Mouse (Mus musculus) heart, embryonic 14.5 days (tissue): ENCODE results near the gene Ilvbl. TPM values are rescaled to one million over a fixed set of nuclear protein-coding genes. Genes with fewer than 3 reads are reported as not detected.

ENCODE experiments used
- ATAC-seq: fragments of 200-750 bp; cut with Nextera tagmentation; 2 replicates; pipeline ENCODE4 v1.8.0; 2017; ENCODE audit warnings: low read depth, moderate TSS enrichment; ENCODE audit not compliant: insufficient number of reproducible peaks, insufficient read depth, low FRiP score
- H3K27ac ChIP-seq, 2 experiments: fragments of 200-500 bp in 1 of 2; fragments of 300-500 bp in 1 of 2; sonication (generic) in 1 of 2; replicated peaks in 1 of 2; 2 replicates each; pipeline ENCODE4 v1.5.1; 2012 to 2014; ENCODE audit warnings: low read depth in 2 of 2, low read length in 2 of 2, control low read depth in 1 of 2, mild to moderate bottlenecking in 1 of 2, mixed read lengths in 1 of 2; ENCODE audit not compliant: control insufficient read depth in 1 of 2, insufficient read depth in 1 of 2
- H3K27me3 ChIP-seq: fragments of 300-500 bp; sonication (generic); 2 replicates; pipeline ENCODE4 v1.6.1; 2014; ENCODE audit warnings: mild to moderate bottlenecking, low read length, control low read depth; ENCODE audit not compliant: control insufficient read depth, insufficient read depth
- H3K36me3 ChIP-seq: fragments of 300-500 bp; sonication (generic); 2 replicates; pipeline ENCODE4 v1.6.1; 2014; ENCODE audit warnings: mild to moderate bottlenecking, control low read depth, low read length, mixed read lengths; ENCODE audit not compliant: control insufficient read depth, insufficient read depth
- H3K4me1 ChIP-seq, 2 experiments: fragments of 200-500 bp in 1 of 2; fragments of 300-500 bp in 1 of 2; sonication (generic) in 1 of 2; 2 replicates each; pipeline ENCODE4 v1.6.1; 2012 to 2014; ENCODE audit warnings: low read length in 2 of 2, control low read depth in 1 of 2, mixed read lengths in 1 of 2; ENCODE audit not compliant: control insufficient read depth in 2 of 2, insufficient read depth in 2 of 2
- H3K4me2 ChIP-seq: fragments of 300-500 bp; sonication (generic); 2 replicates; pipeline ENCODE4 v1.6.1; 2014; ENCODE audit warnings: mild to moderate bottlenecking, low read length
- H3K4me3 ChIP-seq, 2 experiments: fragments of 200-500 bp in 1 of 2; fragments of 300-500 bp in 1 of 2; sonication (generic) in 1 of 2; 2 replicates each; pipeline ENCODE4 v1.5.1; 2012 to 2014; ENCODE audit warnings: low read length in 2 of 2, mild to moderate bottlenecking in 2 of 2, control low read depth in 1 of 2, low read depth in 1 of 2, moderate library complexity in 1 of 2; ENCODE audit not compliant: control insufficient read depth in 1 of 2, insufficient read depth in 1 of 2
- H3K9ac ChIP-seq: fragments of 300-500 bp; sonication (generic); 2 replicates; pipeline ENCODE4 v1.6.1; 2014; ENCODE audit warnings: mild to moderate bottlenecking, low read length
- H3K9me3 ChIP-seq: fragments of 300-500 bp; sonication (generic); 2 replicates; pipeline ENCODE4 v1.6.1; 2016; ENCODE audit warnings: low read length, control low read depth; ENCODE audit not compliant: control insufficient read depth
- WGBS: fragments of 180-500 bp; shearing (Covaris S2); extraction: QIAGEN DNeasy Blood & Tissue Kit; methylation state at CpG from one replicate; pipeline ENCODE4 v1.1.7; 2014; 5-methylcytosine and 5-hydroxymethylcytosine counted together
- polyA plus RNA-seq: library from polyadenylated mRNA; unstranded; fragments of >200 nt; fragmentation: Nextera tagmentation; extraction: Ambion mirVana; gene quantifications from 2 replicates; pipeline ENCODE4 v1.2.1, GENCODE M21; 2014

The Ilvbl gene
- polyA plus RNA-seq, 1 experiment from 2014 or later: 52.6 TPM

GRCm38 (mm10) chr10:78583347-78583746 is 9.2 kb downstream of the Ilvbl start:
- H3K36me3 ChIP-seq: peaks cover 97% of the 10 kb centered on the region
- H3K4me3 ChIP-seq: no peak overlapping the region
- H3K27me3 ChIP-seq: no peaks in the 10 kb centered on the region
- no peak overlapping the region for H3K9ac ChIP-seq
- H3K4me2 ChIP-seq: no peak overlapping the region
- WGBS: 62% methylated on average over 9 of the region's 9 CpGs
- no peak overlapping the region for H3K27ac ChIP-seq
- no peaks in the 10 kb centered on the region for H3K4me1 ChIP-seq
- H3K9me3 ChIP-seq: no peaks in the 10 kb centered on the region
- ATAC-seq: no peak

- H3K9ac ChIP-seq: no peak overlapping the region
- H3K4me1 ChIP-seq: no peaks in the 10 kb centered on the region
- peaks cover 97% of the 10 kb centered on the region for H3K36me3 ChIP-seq
- WGBS: 67% methylated on average over 3 of the region's 3 CpGs
- no peak overlapping the region for H3K4me2 ChIP-seq
- no peak overlapping the region for H3K4me3 ChIP-seq
- no peaks in the 10 kb centered on the region for H3K9me3 ChIP-seq
- H3K27me3 ChIP-seq: no peaks in the 10 kb centered on the region
- no peak for ATAC-seq
- H3K27ac ChIP-seq: no peak overlapping the region
Observed at GRCm38 (mm10) chr10:78583939-78584338, 9.8 kb downstream of the Ilvbl start.

GRCm38 (mm10) chr10:78584996-78585395 is 10.8 kb downstream of the Ilvbl start:
- Histone ChIP-seq H3K27ac (no peak overlapping the region), H3K4me1 (peaks cover 2 to 3% of the 10 kb centered on the region in 2 experiments; a peak in 2 of 4 replicates), H3K9me3 (no peaks in the 10 kb centered on the region), H3K27me3 (no peaks in the 10 kb centered on the region), H3K36me3 (peaks cover 97% of the 10 kb centered on the region), H3K9ac (no peak overlapping the region), H3K4me3 (no peak overlapping the region), H3K4me2 (no peak overlapping the region)
- 92% methylated on average over 1 of the region's 1 CpGs for WGBS
- no peak for ATAC-seq

- Histone ChIP-seq H3K4me3 (no peak overlapping the region), H3K27me3 (no peaks in the 10 kb centered on the region), H3K27ac (no peak overlapping the region), H3K4me1 (peaks cover 8% of the 10 kb centered on the region in 2 experiments; a peak in 2 of 4 replicates), H3K9me3 (no peaks in the 10 kb centered on the region), H3K4me2 (no peak overlapping the region), H3K9ac (no peak overlapping the region), H3K36me3 (peaks cover 92% of the 10 kb centered on the region)
- no peak for ATAC-seq
- WGBS: 80% methylated on average over 22 of the region's 22 CpGs
Observed at GRCm38 (mm10) chr10:78585606-78586005, 11.5 kb downstream of the Ilvbl start.

GRCm38 (mm10) chr10:78586026-78586425 is 11.9 kb downstream of the Ilvbl start:
- 96% methylated on average over 13 of the region's 13 CpGs for WGBS
- H3K9ac ChIP-seq: no peak overlapping the region
- no peak overlapping the region for H3K4me2 ChIP-seq
- H3K27me3 ChIP-seq: no peaks in the 10 kb centered on the region
- H3K27ac ChIP-seq: no peak overlapping the region
- no peak for ATAC-seq
- H3K36me3 ChIP-seq: peaks cover 88% of the 10 kb centered on the region
- H3K4me1 ChIP-seq: peaks cover 9% of the 10 kb centered on the region in 2 experiments; a peak in 2 of 4 replicates
- no peak overlapping the region for H3K4me3 ChIP-seq
- no peaks in the 10 kb centered on the region for H3K9me3 ChIP-seq

GRCm38 (mm10) chr10:78589291-78589690 is 15.1 kb downstream of the Ilvbl start:
- Histone ChIP-seq H3K9ac (no peak overlapping the region), H3K4me2 (no peak overlapping the region), H3K27ac (no peak overlapping the region), H3K36me3 (peaks cover 57% of the 10 kb centered on the region), H3K9me3 (no peaks in the 10 kb centered on the region), H3K27me3 (no peaks in the 10 kb centered on the region), H3K4me3 (no peak overlapping the region), H3K4me1 (peaks cover 9 to 12% of the 10 kb centered on the region in 2 experiments; a peak in 2 of 4 replicates)
- no peak for ATAC-seq
- WGBS: 95% methylated on average over 18 of the region's 18 CpGs

GRCm38 (mm10) chr10:78589901-78590300 is 15.8 kb downstream of the Ilvbl start:
- Histone ChIP-seq H3K9ac (peak overlapping the region; percentile 87), H3K27ac (peak overlapping the region; percentile 83 to 87; a peak in 3 of 4 replicates), H3K9me3 (no peaks in the 10 kb centered on the region), H3K4me1 (peaks cover 9 to 12% of the 10 kb centered on the region in 2 experiments; a peak in 2 of 4 replicates), H3K4me2 (peak overlapping the region; percentile 72), H3K27me3 (no peaks in the 10 kb centered on the region), H3K4me3 (no peak overlapping the region; a peak in 1 of 4 replicates), H3K36me3 (peaks cover 50% of the 10 kb centered on the region)
- no peak for ATAC-seq
- 86% methylated on average over 7 of the region's 8 CpGs for WGBS

- 9% methylated on average over 9 of the region's 9 CpGs for WGBS
- peak overlapping the region; percentile 72 for H3K4me2 ChIP-seq
- H3K9ac ChIP-seq: peak overlapping the region; percentile 87
- peaks cover 42% of the 10 kb centered on the region for H3K36me3 ChIP-seq
- no peak for ATAC-seq
- H3K4me3 ChIP-seq: peak overlapping the region; percentile 72 to 77
- peaks cover 9 to 12% of the 10 kb centered on the region in 2 experiments; a peak in 2 of 4 replicates for H3K4me1 ChIP-seq
- H3K9me3 ChIP-seq: no peaks in the 10 kb centered on the region
- H3K27ac ChIP-seq: peak overlapping the region; percentile 83 to 87
- H3K27me3 ChIP-seq: no peaks in the 10 kb centered on the region
Observed at GRCm38 (mm10) chr10:78590744-78591143, 16.6 kb downstream of the Ilvbl start.
